Mouse (Mus musculus) embryonic fibroblast, embryonic 13.5 days (primary cell): ENCODE results near the gene Kpna6. TPM values are rescaled to one million over a fixed set of nuclear protein-coding genes. Genes with fewer than 3 reads are reported as not detected.

Source experiments
- H3K27ac ChIP-seq: 2 replicates; pipeline ENCODE4 v1.5.1; 2012; ENCODE audit warnings: low read length, control low read depth, inconsistent platforms; ENCODE audit not compliant: insufficient read depth
- H3K4me1 ChIP-seq: 2 replicates; pipeline ENCODE4 v1.6.1; 2011; ENCODE audit warnings: low read length; ENCODE audit not compliant: control insufficient read depth, insufficient read depth
- H3K4me3 ChIP-seq: 2 replicates; pipeline ENCODE4 v1.5.1; 2011; ENCODE audit warnings: mild to moderate bottlenecking, control low read depth, low read length; ENCODE audit not compliant: insufficient read depth
- CTCF ChIP-seq: IDR thresholded peaks from 2 replicates; pipeline ENCODE4 v1.5.1; 2011; ENCODE audit warnings: mild to moderate bottlenecking, control low read depth, low read length, moderate library complexity, borderline replicate concordance; ENCODE audit not compliant: insufficient read depth
- POLR2A ChIP-seq: IDR thresholded peaks from 2 replicates; pipeline ENCODE4 v1.6.1; 2011; ENCODE audit warnings: low read depth, mild to moderate bottlenecking, control low read depth, low read length, moderate library complexity
- polyA plus RNA-seq: library from polyadenylated mRNA; stranded (reverse); fragments of >200 nt; gene quantifications from 2 replicates; pipeline ENCODE4 v1.2.4, GENCODE M21; 2011; ENCODE audit warnings: low read depth; ENCODE audit not compliant: missing spikeins, insufficient read length

Gene Kpna6
- polyA plus RNA-seq, 1 experiment = 84.3 TPM

GRCm38 (mm10) chr4:129654770-129655169 is 17.8 kb downstream of the Kpna6 start:
- Histone ChIP-seq H3K4me1 (no peaks in the 10 kb centered on the region), H3K27ac (no peak overlapping the region), H3K4me3 (no peak overlapping the region)
- TF ChIP-seq POLR2A (no peak), CTCF (no peak)

- no peak for TF ChIP-seq CTCF
- TF ChIP-seq POLR2A = no peak
- Histone ChIP-seq H3K4me3 (no peak overlapping the region), H3K27ac (no peak overlapping the region), H3K4me1 (no peaks in the 10 kb centered on the region)
Observed at GRCm38 (mm10) chr4:129650359-129650758, 22.2 kb downstream of the Kpna6 start.

- no peak for TF ChIP-seq CTCF
- no peak for TF ChIP-seq POLR2A
- H3K4me3 ChIP-seq = no peak overlapping the region
Observed at GRCm38 (mm10) chr4:129648656-129649055, 23.9 kb downstream of the Kpna6 start.

GRCm38 (mm10) chr4:129645204-129645603 is 27.4 kb downstream of the Kpna6 start:
- no peaks in the 10 kb centered on the region for H3K4me1 ChIP-seq
- TF ChIP-seq POLR2A (no peak), CTCF (no peak)
- H3K27ac ChIP-seq = no peak overlapping the region
- H3K4me3 ChIP-seq = no peak overlapping the region

More at GRCm38 (mm10) chr4:129648656-129649055, 23.9 kb downstream of the Kpna6 start:
- Histone ChIP-seq H3K27ac (no peak overlapping the region), H3K4me1 (no peaks in the 10 kb centered on the region)

GRCm38 (mm10) chr4:129641756-129642155 is 30.8 kb downstream of the Kpna6 start:
- TF ChIP-seq POLR2A (no peak), CTCF (no peak)
- H3K4me1 ChIP-seq = no peaks in the 10 kb centered on the region
- peak overlapping the region; percentile 28; the same call in 1 of the 2 replicates for H3K27ac ChIP-seq
- no peak overlapping the region; the same call in 1 of the 2 replicates for H3K4me3 ChIP-seq

GRCm38 (mm10) chr4:129640638-129641467 is 31.7 kb downstream of the Kpna6 start, which contains the start of gene Txlna:
Gene Txlna, minus strand, starts transcription at chr4:129641065.
- peak within 1 kb of the TSS; percentile 70 for H3K4me3 ChIP-seq
- no peaks in the 10 kb centered on the region for H3K4me1 ChIP-seq
- TF ChIP-seq CTCF (no peak), POLR2A (peak; percentile 64)
- H3K27ac ChIP-seq = peak within 1 kb of the TSS; percentile 93

- H3K4me1 ChIP-seq = no peaks in the 10 kb centered on the region
- H3K27ac ChIP-seq = peak overlapping the region; percentile 86
- peak overlapping the region; percentile 70 for H3K4me3 ChIP-seq
- TF ChIP-seq POLR2A (peak; percentile 78), CTCF (no peak)
Observed at GRCm38 (mm10) chr4:129640101-129640637, 32.4 kb downstream of the Kpna6 start.

- Histone ChIP-seq H3K4me1 (no peaks in the 10 kb centered on the region), H3K4me3 (peak overlapping the region; percentile 70), H3K27ac (no peak overlapping the region)
- TF ChIP-seq CTCF (no peak), POLR2A (no peak)
Observed at GRCm38 (mm10) chr4:129639221-129639620, 33.3 kb downstream of the Kpna6 start.

GRCm38 (mm10) chr4:129633852-129634251 is 38.7 kb downstream of the Kpna6 start:
- no peaks in the 10 kb centered on the region for H3K4me1 ChIP-seq
- H3K4me3 ChIP-seq = no peak overlapping the region
- TF ChIP-seq POLR2A (no peak), CTCF (no peak)
- no peak overlapping the region for H3K27ac ChIP-seq

GRCm38 (mm10) chr4:129631867-129632266 is 40.7 kb downstream of the Kpna6 start:
- no peak for TF ChIP-seq POLR2A
- no peak for TF ChIP-seq CTCF
- Histone ChIP-seq H3K4me3 (no peak overlapping the region), H3K27ac (no peak overlapping the region), H3K4me1 (no peaks in the 10 kb centered on the region)
